Mouse (Mus musculus): ENCODE results near the gene Adprhl1. TPM values are rescaled to one million over a fixed set of nuclear protein-coding genes. Genes with fewer than 3 reads are reported as not detected.

Gene Adprhl1
- polyA plus RNA-seq, 1 experiment from 2014 or later = 0.40 TPM

DNA sequence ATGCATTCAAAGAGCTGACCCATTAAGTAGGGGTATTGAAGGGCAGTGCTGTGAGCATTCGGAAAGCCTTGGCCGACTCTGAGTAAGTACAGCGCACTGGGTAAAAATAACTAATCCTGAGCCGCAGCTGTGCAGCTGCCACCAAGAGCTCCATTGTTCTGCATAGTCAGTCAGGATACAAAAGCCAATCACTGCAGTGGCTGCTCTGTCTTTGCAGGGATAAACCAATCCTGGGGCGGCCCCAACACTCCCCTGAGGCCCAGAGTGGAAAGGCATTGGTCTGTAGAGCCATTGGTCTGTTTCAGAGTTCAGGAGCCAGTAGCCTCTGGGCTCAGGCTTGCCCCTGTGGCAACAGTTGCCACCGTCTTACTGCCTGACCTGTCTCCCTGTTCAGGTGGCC lies 27.7 kb downstream of the Adprhl1 start:
- H3K9me3 ChIP-seq (replicated peaks) = no peaks in the 10 kb centered on the region
- no peak overlapping the region for H3K4me3 ChIP-seq
- ATAC-seq (ENCODE audit: low FRiP score) = peak; percentile 75
- no peaks in the 10 kb centered on the region for H3K36me3 ChIP-seq
- 38% methylated on average over 6 of the region's 6 CpGs for WGBS
- 0 out of 2 replicates have a peak overlapping the region, but pooled peaks have one; percentile 5 for H3K4me2 ChIP-seq (replicated peaks)
- H3K27me3 ChIP-seq = no peaks in the 10 kb centered on the region
- H3K27ac ChIP-seq = no peak overlapping the region
- no peak overlapping the region for H3K9ac ChIP-seq
- H3K4me1 ChIP-seq = 0 out of 2 replicates have a peak, but pooled peaks cover 4% of the 10 kb centered on the region

DNA sequence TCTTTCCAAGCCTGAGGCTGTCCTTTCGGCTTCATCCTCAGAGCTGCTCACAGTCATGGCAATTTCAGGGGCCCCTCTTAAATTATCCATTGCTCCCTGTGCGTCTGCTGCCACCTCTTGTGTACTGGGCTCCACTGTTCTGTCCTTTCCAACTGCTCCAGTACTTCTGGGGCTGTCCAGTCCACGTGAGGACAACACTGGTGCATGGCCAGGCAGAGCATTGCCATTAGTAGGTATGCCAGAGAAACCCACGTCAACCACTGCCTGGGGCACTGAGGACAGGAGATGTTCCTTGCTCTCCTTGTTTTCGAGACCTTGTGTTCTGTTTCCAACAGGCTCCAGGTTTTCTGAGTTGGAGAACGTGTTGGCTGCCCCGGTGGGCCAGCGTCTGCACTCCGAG lies 29.5 kb downstream of the Adprhl1 start:
- no peak for ATAC-seq (ENCODE audit: low FRiP score)
- Histone ChIP-seq H3K9me3 (replicated peaks) (no peaks in the 10 kb centered on the region), H3K4me3 (no peak overlapping the region), H3K4me2 (replicated peaks) (no peak overlapping the region), H3K4me1 (0 out of 2 replicates have a peak, but pooled peaks cover 4% of the 10 kb centered on the region), H3K9ac (no peak overlapping the region), H3K36me3 (no peaks in the 10 kb centered on the region), H3K27me3 (no peaks in the 10 kb centered on the region), H3K27ac (no peak overlapping the region)
- 88% methylated on average over 9 of the region's 9 CpGs for WGBS

DNA sequence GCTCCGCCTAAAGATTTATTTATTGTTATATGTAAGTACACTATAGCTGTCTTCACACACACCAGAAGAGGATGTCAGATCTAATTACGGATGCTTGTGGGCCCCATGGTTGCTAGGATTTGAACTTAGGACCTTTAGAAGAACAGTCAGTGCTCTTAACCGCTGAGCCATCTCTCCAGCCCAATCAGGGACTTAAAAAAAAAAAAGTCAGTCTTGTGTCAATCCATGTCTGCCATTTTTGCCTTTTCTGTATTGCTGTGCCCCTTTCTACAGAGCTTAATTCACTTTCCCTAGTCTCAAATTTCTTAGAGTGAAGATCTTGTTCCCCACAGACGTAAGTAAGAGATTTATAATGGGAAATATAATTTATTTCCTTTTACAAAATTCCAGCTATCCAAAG lies 35.5 kb downstream of the Adprhl1 start:
- 84% methylated on average over 4 of the region's 4 CpGs for WGBS
- Histone ChIP-seq H3K27me3 (no peaks in the 10 kb centered on the region), H3K9me3 (replicated peaks) (no peaks in the 10 kb centered on the region)

DNA sequence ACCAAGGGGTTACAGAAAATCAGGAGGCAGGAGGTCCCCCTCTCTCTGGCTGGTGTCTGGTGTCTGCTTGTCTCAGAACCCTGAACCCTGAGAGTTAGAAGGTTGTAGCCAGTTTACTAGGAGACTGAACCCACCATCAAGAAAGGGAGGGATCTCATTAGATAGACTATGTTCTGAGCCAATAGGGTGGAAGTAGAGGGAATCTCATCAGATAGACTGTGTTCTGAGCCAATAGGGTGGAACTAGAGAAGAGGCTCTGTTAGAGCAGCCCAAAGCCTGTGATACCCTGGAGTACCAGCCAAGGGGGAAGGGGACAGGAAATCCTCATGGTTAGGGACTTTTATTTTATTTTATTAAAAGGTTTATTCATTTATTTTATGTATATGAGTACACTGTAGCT lies 36.0 kb downstream of the Adprhl1 start:
- no peak overlapping the region for H3K4me2 ChIP-seq (replicated peaks)
- H3K27ac ChIP-seq = no peak overlapping the region
- no peaks in the 10 kb centered on the region for H3K9me3 ChIP-seq (replicated peaks)
- H3K9ac ChIP-seq = no peak overlapping the region
- H3K27me3 ChIP-seq = no peaks in the 10 kb centered on the region
- peaks cover 9% of the 10 kb centered on the region for H3K4me1 ChIP-seq
- ATAC-seq (ENCODE audit: low FRiP score) = no peak
- H3K4me3 ChIP-seq = no peak overlapping the region
- H3K36me3 ChIP-seq = no peaks in the 10 kb centered on the region

More for the DNA sequence above, 35.5 kb downstream of the Adprhl1 start:
- H3K4me3 ChIP-seq = no peak overlapping the region
- no peaks in the 10 kb centered on the region for H3K36me3 ChIP-seq
- no peak overlapping the region for H3K27ac ChIP-seq
- ATAC-seq (ENCODE audit: low FRiP score) = no peak
- H3K4me2 ChIP-seq (replicated peaks) = no peak overlapping the region
- peaks cover 4% of the 10 kb centered on the region for H3K4me1 ChIP-seq
- H3K9ac ChIP-seq = no peak overlapping the region

DNA sequence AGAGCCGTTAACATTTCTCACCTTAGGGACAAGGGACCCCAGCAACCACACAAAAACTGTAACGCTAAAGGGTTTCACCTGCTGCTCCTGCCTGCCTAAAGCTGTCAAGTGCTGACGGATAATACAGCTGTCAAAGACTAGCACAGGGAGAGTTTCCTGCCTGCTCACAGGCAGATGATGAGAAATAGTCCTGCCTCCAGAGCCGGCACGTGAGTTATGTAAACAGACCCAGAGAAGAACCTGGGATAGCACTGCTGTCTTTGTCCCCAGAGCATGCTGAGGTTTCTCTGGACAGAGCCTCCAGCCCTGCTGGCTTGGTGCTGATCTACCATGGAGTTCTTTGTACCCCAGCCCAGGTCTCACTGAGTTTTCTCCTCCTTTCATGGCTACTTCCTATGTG lies 36.9 kb downstream of the Adprhl1 start:
- Histone ChIP-seq H3K9me3 (replicated peaks) (no peaks in the 10 kb centered on the region), H3K4me1 (peaks cover 10% of the 10 kb centered on the region), H3K27ac (no peak overlapping the region), H3K4me2 (replicated peaks) (no peak overlapping the region), H3K4me3 (no peak overlapping the region), H3K9ac (no peak overlapping the region), H3K27me3 (no peaks in the 10 kb centered on the region), H3K36me3 (no peaks in the 10 kb centered on the region)
- ATAC-seq (ENCODE audit: low FRiP score) = no peak
- WGBS = 52% methylated on average over 5 of the region's 5 CpGs

DNA sequence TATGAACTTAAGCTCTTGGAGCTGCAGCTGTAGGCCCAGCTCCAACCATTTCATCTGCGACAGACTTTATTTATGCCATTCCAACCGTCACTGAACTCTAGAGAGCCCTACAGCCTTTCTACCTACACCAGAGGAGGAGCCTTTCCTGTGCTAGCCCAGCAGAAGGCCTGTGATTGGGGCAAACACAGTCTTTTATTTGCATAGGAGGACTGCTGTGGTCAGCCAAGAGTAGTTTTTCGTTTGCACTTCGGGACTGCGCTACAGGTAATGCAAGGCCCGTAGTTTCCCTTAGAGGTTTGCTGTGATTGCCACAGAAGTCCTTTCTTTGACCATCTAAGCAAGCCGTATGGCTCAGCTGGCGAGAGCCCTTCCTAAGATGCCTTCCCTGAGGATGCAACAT lies 37.6 kb downstream of the Adprhl1 start:
- no peaks in the 10 kb centered on the region for H3K36me3 ChIP-seq
- 76% methylated on average over 8 of the region's 8 CpGs for WGBS
- H3K4me2 ChIP-seq (replicated peaks) = no peak overlapping the region
- peaks cover 10% of the 10 kb centered on the region for H3K4me1 ChIP-seq
- H3K9me3 ChIP-seq (replicated peaks) = no peaks in the 10 kb centered on the region
- H3K27me3 ChIP-seq = no peaks in the 10 kb centered on the region
- no peak overlapping the region for H3K27ac ChIP-seq
- H3K9ac ChIP-seq = no peak overlapping the region
- ATAC-seq (ENCODE audit: low FRiP score) = no peak
- H3K4me3 ChIP-seq = no peak overlapping the region

DNA sequence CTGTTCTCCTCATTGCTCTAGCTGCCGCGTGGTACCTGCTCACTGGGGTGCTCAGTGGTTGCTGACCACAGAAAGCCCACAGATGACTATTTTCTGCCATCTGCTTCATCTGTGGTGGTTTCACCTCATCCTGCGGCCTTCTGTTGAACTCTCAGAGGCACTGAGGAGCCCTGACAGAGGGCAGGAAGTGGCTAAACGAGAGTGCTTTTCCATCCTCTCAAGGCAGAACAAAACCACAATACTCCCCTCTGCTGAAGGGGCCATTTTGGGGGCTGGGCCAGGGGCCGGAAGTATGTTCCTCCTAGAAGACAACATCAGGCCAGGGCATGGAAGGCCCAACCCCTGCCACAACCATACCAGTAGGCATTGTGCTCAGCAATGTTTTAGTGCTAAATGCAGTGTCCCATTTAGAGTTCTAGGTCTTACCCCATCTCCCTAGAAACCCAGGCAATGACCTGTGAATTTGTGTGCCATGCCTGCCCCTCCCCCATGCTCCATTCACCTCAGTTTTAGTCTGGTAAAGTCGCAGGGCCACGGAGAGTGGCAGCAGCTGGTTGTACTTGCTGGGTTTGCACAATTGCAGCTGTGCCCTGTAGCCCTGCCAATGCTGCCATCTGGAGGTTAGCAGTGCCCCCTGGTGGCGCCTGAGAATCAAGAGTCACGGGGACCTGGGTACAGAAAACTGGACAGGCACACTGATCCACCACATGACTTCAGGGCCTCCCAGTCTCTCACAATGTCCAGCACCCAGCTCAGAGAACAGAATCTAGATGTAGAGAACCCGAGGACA lies 40.3 kb downstream of the Adprhl1 start:
- Histone ChIP-seq H3K9ac (no peak overlapping the region), H3K4me2 (replicated peaks) (no peak overlapping the region), H3K9me3 (replicated peaks) (no peaks in the 10 kb centered on the region), H3K36me3 (no peaks in the 10 kb centered on the region), H3K27ac (no peak overlapping the region), H3K4me1 (peaks cover 10% of the 10 kb centered on the region), H3K27me3 (no peaks in the 10 kb centered on the region), H3K4me3 (no peak overlapping the region)
- ATAC-seq (ENCODE audit: low FRiP score) = peak; percentile 56
- WGBS = 30% methylated on average over 10 of the region's 10 CpGs

DNA sequence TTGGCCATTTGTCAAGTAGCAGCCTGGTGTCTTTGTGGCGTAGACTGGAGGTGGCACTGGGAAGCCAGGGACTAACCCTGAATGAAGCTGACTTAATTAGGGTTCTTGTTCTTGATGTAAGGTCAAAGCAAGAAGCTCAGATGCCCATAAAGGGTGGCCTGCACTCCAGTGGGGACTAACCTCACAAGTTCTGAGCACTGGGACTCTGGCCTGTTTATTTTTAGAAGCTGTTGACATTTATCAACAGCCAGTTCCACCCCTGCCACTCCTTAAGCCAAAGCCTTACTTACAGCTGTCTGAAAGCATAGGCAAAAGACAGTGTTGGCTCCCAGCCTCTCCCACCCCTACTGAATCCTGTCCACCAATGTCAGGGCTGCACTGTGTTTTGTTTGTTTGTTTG lies 44.2 kb downstream of the Adprhl1 start:
- Histone ChIP-seq H3K27ac (no peak overlapping the region), H3K4me1 (peaks cover 10% of the 10 kb centered on the region), H3K27me3 (0 out of 2 replicates have a peak, but pooled peaks cover 3% of the 10 kb centered on the region), H3K9me3 (replicated peaks) (no peaks in the 10 kb centered on the region), H3K9ac (no peak overlapping the region), H3K36me3 (no peaks in the 10 kb centered on the region), H3K4me3 (no peak overlapping the region), H3K4me2 (replicated peaks) (no peak overlapping the region)
- ATAC-seq (ENCODE audit: low FRiP score) = no peak
- 66% methylated on average over 1 of the region's 1 CpGs for WGBS

DNA sequence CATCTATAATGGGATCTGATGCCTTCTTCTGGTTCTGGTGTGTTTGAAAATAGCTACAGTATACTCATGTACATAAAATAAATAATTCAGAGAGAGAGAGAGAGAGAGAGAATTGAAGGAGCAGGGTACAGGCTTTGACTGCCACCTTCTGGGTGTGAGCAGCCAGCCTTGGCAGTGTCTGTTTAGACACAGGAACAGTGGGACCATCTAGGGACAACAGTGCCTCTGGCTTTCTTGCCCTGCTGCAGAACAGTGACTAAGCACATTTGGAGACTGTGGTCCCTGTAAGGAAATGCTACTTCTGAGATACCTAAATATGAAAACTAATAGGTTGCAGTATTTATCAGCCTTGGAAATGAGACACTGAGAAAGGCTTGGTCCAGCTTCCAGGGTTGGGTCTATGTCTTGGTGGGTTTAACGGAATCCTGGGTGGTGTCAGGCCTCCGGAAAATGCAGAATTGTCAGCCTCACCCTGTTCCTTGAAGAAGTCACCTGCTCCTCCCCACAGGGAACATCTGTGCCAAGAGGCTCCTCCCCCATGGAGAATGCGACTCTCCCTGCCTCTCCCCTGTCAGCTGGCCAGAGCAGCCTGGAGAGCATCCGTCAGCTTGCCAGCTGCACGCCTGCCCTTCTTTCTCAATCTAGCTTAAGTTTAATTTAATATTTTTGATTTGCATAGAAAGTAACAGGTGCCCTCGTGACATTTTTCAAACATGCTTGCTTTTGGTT lies 45.2 kb downstream of the Adprhl1 start:
- H3K27ac ChIP-seq = no peak overlapping the region
- no peak overlapping the region for H3K4me3 ChIP-seq
- ATAC-seq (ENCODE audit: low FRiP score) = no peak
- H3K36me3 ChIP-seq = no peaks in the 10 kb centered on the region
- 0 out of 2 replicates have a peak, but pooled peaks cover 3% of the 10 kb centered on the region for H3K27me3 ChIP-seq
- H3K4me2 ChIP-seq (replicated peaks) = no peak overlapping the region
- peaks cover 9% of the 10 kb centered on the region for H3K4me1 ChIP-seq
- no peaks in the 10 kb centered on the region for H3K9me3 ChIP-seq (replicated peaks)
- 48% methylated on average over 6 of the region's 6 CpGs for WGBS
- no peak overlapping the region for H3K9ac ChIP-seq

DNA sequence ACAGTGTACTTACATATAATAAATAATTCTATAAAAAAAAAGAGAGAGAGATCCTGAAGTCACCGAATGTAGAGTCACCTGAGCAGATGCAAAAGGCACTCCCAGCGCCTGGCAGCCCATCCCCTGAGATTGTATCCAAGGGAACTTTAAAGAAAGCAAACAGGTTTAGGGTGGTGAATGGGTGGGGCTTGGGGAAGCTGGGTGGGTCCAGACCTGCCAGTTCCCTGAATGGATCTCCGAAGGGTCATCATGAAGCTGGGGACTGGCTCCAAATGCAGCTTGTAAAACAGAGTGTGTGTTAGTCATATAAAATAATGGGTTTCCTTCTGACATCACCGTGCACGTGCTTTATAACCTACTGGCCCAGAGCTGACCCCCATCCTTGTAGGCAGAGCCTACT lies 47.7 kb downstream of the Adprhl1 start:
- no peaks in the 10 kb centered on the region for H3K36me3 ChIP-seq
- no peak for ATAC-seq (ENCODE audit: low FRiP score)
- no peak overlapping the region for H3K4me2 ChIP-seq (replicated peaks)
- peaks cover 27% of the 10 kb centered on the region for H3K27me3 ChIP-seq
- WGBS = 43% methylated on average over 5 of the region's 5 CpGs
- no peaks in the 10 kb centered on the region for H3K4me1 ChIP-seq
- H3K9ac ChIP-seq = no peak overlapping the region
- no peak overlapping the region for H3K4me3 ChIP-seq
- no peak overlapping the region for H3K27ac ChIP-seq
- no peaks in the 10 kb centered on the region for H3K9me3 ChIP-seq (replicated peaks)

DNA sequence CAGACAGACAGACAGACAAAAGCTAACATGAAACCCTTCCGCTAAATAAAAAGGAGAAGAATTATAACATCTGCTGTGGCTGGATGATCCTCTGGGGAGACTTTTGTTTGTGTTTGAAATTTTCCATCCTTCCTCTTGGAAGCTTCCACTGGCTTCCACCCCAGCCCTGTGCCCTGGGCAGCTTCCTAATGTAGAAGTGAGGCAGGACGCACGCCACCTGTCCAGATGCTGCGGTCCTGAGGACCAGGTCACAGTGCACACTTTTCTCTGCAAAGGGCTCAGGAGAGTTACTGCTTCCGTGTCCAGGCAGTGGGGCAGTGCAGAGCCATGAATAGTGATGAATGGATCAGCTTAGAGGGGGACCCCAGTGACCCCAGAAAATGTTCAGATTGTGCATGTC lies 48.7 kb downstream of the Adprhl1 start:
- WGBS = 85% methylated on average over 5 of the region's 5 CpGs
- no peaks in the 10 kb centered on the region for H3K36me3 ChIP-seq
- no peak for ATAC-seq (ENCODE audit: low FRiP score)
- H3K4me3 ChIP-seq = no peak overlapping the region
- H3K27ac ChIP-seq = no peak overlapping the region
- H3K9me3 ChIP-seq (replicated peaks) = no peaks in the 10 kb centered on the region
- no peak overlapping the region for H3K9ac ChIP-seq
- H3K4me1 ChIP-seq = peaks cover 5% of the 10 kb centered on the region; the same call in 1 of the 2 replicates
- H3K27me3 ChIP-seq = peaks cover 35% of the 10 kb centered on the region
- H3K4me2 ChIP-seq (replicated peaks) = no peak overlapping the region

DNA sequence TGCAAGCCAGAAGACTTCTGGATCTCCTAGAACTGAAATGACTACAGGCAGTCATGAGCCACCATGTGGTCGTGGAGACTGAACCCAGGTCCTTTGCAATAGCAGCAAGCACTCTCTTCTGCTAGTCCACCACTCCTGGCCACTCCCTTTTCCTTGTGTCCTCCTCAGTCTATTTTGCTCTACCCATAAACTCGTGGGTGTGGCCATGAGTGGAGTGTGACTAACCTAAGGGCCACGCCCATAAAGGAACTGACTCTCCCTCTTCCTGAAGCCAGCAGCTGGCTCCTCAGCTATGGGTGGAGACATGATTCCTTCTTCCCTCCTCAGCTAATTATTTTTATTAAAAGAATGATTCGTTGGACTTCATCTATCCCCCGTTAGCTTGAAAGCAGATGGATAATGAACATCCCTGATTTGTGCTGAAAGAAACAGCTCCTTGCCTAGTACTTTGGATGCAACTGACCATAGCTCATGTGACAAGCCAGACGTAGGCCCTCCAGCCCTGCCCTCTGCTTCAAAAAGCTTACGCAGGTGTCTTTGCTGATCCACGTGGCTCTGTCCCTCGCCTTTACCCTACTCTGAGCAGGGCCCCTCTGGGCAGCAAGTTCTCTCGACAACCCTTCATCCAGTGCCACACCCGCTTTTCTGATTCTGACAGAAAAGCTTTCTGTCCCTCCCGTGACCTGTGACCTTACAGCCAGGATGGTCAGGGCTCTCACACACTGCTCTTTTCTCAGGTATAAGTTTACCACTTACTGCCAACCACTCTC lies 49.4 kb downstream of the Adprhl1 start:
- Histone ChIP-seq H3K4me3 (no peak overlapping the region), H3K36me3 (no peaks in the 10 kb centered on the region), H3K9ac (no peak overlapping the region), H3K27ac (no peak overlapping the region), H3K9me3 (replicated peaks) (no peaks in the 10 kb centered on the region), H3K27me3 (peaks cover 41% of the 10 kb centered on the region), H3K4me2 (replicated peaks) (no peak overlapping the region), H3K4me1 (peaks cover 9% of the 10 kb centered on the region)
- 77% methylated on average over 12 of the region's 12 CpGs for WGBS
- ATAC-seq (ENCODE audit: low FRiP score) = no peak
